Mouse (Mus musculus) splenic B cell, adult 2 months (primary cell): ENCODE data around the gene Pax7.

Experiments used
- DNase-seq: peaks from one replicate; pipeline ENCODE4 v3.0.0-alpha.2; 2011; ENCODE audit warnings: low read depth, low spot score
- H3K27me3 ChIP-seq: 2 replicates; pipeline ENCODE4 v1.6.1; 2012; ENCODE audit warnings: mild to moderate bottlenecking, low read length, moderate library complexity, mixed read lengths; ENCODE audit not compliant: control insufficient read depth, poor library complexity, insufficient read depth, severe bottlenecking
- H3K36me3 ChIP-seq: 2 replicates; pipeline ENCODE4 v1.6.1; 2012; ENCODE audit warnings: mild to moderate bottlenecking, low read length, moderate library complexity, mixed read lengths; ENCODE audit not compliant: control insufficient read depth, poor library complexity, insufficient read depth, severe bottlenecking

The Pax7 gene

GRCm38 (mm10) chr4:139810762-139811438 lies 22.4 kb downstream of the Pax7 start:
- DNase-seq: no peak
- H3K27me3 ChIP-seq: no peaks in the 10 kb centered on the region
- no peaks in the 10 kb centered on the region for H3K36me3 ChIP-seq

- DNase-seq: no peak
- H3K36me3 ChIP-seq: no peaks in the 10 kb centered on the region
- H3K27me3 ChIP-seq: no peaks in the 10 kb centered on the region
These were observed 23.9 kb downstream of the Pax7 start for GRCm38 (mm10) chr4:139809381-139809820.

GRCm38 (mm10) chr4:139807820-139808219 lies 25.5 kb downstream of the Pax7 start:
- no peaks in the 10 kb centered on the region for H3K36me3 ChIP-seq
- no peaks in the 10 kb centered on the region for H3K27me3 ChIP-seq
- DNase-seq: no peak

- Histone ChIP-seq H3K27me3 (no peaks in the 10 kb centered on the region), H3K36me3 (no peaks in the 10 kb centered on the region)
- DNase-seq: no peak
These were observed 26.0 kb downstream of the Pax7 start for GRCm38 (mm10) chr4:139807191-139807808.

- DNase-seq: no peak
- H3K36me3 ChIP-seq: no peaks in the 10 kb centered on the region
- H3K27me3 ChIP-seq: no peaks in the 10 kb centered on the region
These were observed 28.4 kb downstream of the Pax7 start for GRCm38 (mm10) chr4:139804896-139805295.

- no peaks in the 10 kb centered on the region for H3K27me3 ChIP-seq
- no peak for DNase-seq
- H3K36me3 ChIP-seq: no peaks in the 10 kb centered on the region
These were observed 29.3 kb downstream of the Pax7 start for GRCm38 (mm10) chr4:139803981-139804380.

- DNase-seq: peak; percentile 28
- H3K36me3 ChIP-seq: no peaks in the 10 kb centered on the region
- no peaks in the 10 kb centered on the region for H3K27me3 ChIP-seq
These were observed 33.8 kb downstream of the Pax7 start for GRCm38 (mm10) chr4:139799436-139800100.

GRCm38 (mm10) chr4:139797344-139797743 lies 36.0 kb downstream of the Pax7 start:
- DNase-seq: no peak
- Histone ChIP-seq H3K36me3 (no peaks in the 10 kb centered on the region), H3K27me3 (no peaks in the 10 kb centered on the region)

GRCm38 (mm10) chr4:139796115-139796514 lies 37.2 kb downstream of the Pax7 start:
- Histone ChIP-seq H3K36me3 (no peaks in the 10 kb centered on the region), H3K27me3 (no peaks in the 10 kb centered on the region)
- DNase-seq: no peak

GRCm38 (mm10) chr4:139791168-139791567 lies 42.2 kb downstream of the Pax7 start:
- Histone ChIP-seq H3K27me3 (no peaks in the 10 kb centered on the region), H3K36me3 (no peaks in the 10 kb centered on the region)
- DNase-seq: no peak

- Histone ChIP-seq H3K36me3 (no peaks in the 10 kb centered on the region), H3K27me3 (no peaks in the 10 kb centered on the region)
- DNase-seq: peak; percentile 70
These were observed 43.6 kb downstream of the Pax7 start for GRCm38 (mm10) chr4:139789772-139790171.

GRCm38 (mm10) chr4:139782926-139783467 lies 50.3 kb downstream of the Pax7 start:
- DNase-seq: no peak
- H3K27me3 ChIP-seq: no peaks in the 10 kb centered on the region
- H3K36me3 ChIP-seq: no peaks in the 10 kb centered on the region

GRCm38 (mm10) chr4:139771125-139771631 lies 62.1 kb downstream of the Pax7 start:
- Histone ChIP-seq H3K27me3 (no peaks in the 10 kb centered on the region), H3K36me3 (no peaks in the 10 kb centered on the region)
- no peak for DNase-seq

GRCm38 (mm10) chr4:139767823-139768222 lies 65.5 kb downstream of the Pax7 start:
- DNase-seq: no peak

More at GRCm38 (mm10) chr4:139767823-139768222, 65.5 kb downstream of the Pax7 start:
- no peaks in the 10 kb centered on the region for H3K36me3 ChIP-seq
- no peaks in the 10 kb centered on the region for H3K27me3 ChIP-seq
